Mouse (Mus musculus): Measurements from ENCODE around the gene Try10.
"Not testable (repeated sequence)": the region's sequence is repeated elsewhere in the genome, so short reads cannot be mapped to it uniquely, and the experiment has no call there.

Gene Try10

DNA sequence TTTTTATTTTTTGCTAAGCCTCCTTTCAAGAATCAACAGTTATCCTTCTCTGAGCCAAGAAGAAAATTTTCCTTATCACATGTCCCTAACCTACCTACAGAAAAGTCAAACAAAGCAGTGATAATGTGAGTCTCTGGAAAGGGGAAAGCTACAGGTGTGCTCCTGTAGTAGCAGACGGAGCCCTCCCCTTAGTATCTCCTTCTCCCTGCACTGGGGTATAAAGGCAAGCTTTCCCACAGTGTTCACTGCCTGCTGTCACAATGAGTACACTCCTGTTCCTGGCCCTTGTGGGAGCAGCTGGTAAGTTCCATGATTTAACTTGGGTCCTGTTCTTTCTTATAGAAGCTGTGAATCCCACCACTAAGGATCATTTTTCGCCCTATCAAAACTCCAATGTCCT, at the start of gene Try10:
Gene Try10 (plus strand): TSS at position 174 of the 400 bp plus-strand sequence.
- no peak for DNase-seq

DNA sequence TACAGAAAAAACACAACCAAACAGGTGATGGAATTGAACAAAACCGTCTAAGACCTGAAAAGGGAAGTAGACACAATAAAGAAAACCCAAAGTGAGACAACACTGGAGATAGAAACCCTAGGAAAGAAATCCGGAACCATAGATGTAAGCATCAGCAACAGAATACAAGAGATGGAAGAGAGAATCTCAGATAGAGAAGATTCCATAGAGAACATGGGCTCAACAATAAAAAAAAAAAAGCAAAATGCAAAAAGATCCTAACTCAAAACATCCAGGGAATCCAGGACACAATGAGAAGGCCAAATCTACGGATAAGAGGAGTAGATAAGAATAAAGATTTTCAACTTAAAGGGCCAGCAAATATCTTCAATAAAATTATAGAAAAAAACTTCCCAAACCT, 37.2 kb upstream of the Try10 start, which contains the start of gene Try5:
Gene Try5 (minus strand): TSS at position 101 of the 400 bp plus-strand sequence.
- not testable (repeated sequence) for DNase-seq

DNA sequence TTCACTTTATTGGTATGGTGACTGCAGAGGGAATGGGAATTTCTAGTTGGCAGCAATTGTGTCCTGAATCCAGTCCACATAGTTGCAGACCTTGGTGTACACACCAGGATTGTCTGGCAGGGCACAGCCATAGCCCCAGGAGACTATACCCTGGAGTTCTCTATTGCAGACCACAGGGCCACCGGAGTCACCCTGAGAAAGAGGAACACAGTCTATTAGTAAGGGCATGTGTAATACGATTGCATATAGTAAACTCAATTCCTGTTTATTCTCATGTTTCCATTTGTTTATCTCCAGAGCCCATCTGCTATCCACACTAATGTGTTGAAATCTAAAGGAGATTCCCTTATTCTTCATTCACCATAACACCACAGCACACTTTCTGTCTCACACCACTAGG, 19.9 kb downstream of the Try10 start:
- DNase-seq = not testable (repeated sequence)

DNA sequence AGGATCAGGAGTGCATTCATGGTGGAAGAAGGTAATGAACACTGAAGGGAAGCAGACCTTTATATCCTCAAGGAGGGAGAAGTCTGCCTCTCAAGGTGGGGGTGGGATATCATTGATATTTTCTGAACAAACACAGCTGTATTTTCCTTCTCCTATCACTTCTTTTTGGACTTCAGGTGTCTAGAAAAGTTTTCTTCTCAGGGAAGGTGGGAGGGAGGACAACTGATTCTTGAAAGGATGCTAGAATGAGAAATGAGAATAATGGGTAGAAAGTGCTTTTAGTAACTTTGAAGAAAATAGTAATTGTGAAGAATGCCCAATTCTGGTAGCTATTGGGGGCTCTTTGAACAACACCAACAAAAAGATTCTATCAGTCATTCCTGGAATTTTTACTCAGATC, 23.7 kb downstream of the Try10 start, which contains the start of gene Prss3:
Gene Prss3 (minus strand): TSS at position 101 of the 400 bp plus-strand sequence.
- not testable (repeated sequence) for DNase-seq

DNA sequence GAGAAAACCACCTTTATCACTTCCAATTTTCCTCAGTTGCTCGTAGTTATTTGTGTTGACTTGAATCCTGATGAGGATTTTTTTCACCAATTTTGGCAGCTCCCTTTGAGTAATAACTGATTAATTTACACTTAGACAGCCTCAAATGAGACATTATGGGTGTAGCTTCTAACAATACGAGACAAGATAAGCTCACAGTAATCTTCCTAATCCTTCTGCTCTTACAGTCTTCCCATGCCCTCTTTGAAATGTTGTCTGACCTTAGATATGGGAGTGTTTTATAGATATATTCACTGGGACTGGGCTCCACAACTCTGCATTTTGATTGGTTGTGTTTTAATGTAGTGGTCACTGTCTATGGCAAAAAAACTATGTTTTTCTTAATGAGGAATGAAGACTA, 32.9 kb downstream of the Try10 start:
- DNase-seq = no peak

DNA sequence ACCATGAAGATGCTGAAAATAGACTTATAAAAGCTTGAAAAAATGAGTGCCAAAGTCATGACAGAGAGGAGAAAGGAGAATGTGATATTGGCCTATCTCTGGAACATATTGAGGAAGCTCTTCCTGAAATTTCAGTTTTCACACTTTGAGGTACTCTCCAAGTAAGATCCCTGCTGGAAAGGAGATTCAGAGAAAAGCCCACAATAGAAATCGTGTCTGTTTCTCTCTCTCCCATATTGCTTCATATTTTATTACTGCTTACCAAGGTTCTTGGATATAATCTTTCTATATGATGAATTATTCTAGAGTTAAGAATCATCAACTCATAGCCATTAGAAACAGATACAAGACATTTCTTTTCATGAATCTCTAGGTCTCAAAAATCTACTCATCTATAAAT, 37.7 kb downstream of the Try10 start:
- not testable (repeated sequence) for DNase-seq

DNA sequence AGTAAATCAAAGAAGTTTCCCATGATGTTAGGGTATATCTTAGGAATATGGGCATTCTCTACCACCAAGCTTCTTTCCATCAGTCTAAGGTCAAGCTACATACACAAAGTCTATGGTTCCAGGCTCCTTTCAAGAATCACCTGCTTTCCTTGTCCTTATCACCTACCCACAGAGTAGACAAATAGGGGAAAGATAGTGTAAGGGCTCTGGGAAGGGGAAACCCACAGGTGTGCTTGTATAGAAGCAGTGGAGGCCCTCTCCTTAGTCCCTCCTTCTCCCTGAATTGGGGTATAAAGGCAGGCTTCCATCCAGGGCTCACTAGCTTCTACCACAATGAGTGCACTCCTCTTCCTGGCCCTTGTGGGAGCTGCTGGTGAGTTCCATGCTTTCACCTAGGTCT, 38.2 kb downstream of the Try10 start, which contains the start of gene Gm5771:
Gene Gm5771 (plus strand): TSS at position 301 of the 400 bp plus-strand sequence.
- not testable (repeated sequence) for DNase-seq

Measured in lung, postnatal 4 days (tissue).